Comparison of ENCODE assay signal across 28 mouse cellular contexts in genomic region chr11:73315961-73316360, GRCm38 (mm10). TPM values are rescaled to one million over a fixed set of nuclear protein-coding genes. Genes with fewer than 3 reads are reported as not detected.
DNase-seq lines count a peak whose midpoint lies in the region; TF ChIP-seq lines count a peak whose summit lies in the region.
"Had no signal": no experiment of that assay in that cellular context is flagged by ENCODE, and none has a peak within 500 bp of the region (broad histone marks: within the 10 kb centered on the region; RNA-seq: fewer than 3 reads in every experiment).

No protein-coding gene starts in this region.

- H3K27ac ChIP-seq in ES-Bruce4 (ENCODE audit: insufficient read depth, low read length), result no peak overlapping the region
- H3K27ac ChIP-seq: embryonic facial prominence, embryonic 10.5 days; embryonic facial prominence, embryonic 12.5 days; forebrain, embryonic 13.5 days had no signal

- H3K4me1 ChIP-seq in ES-Bruce4 (ENCODE audit: control insufficient read depth, insufficient read depth, low read length), result peaks cover 6% of the 10 kb centered on the region
- H3K4me1 ChIP-seq: embryonic facial prominence, embryonic 10.5 days; embryonic facial prominence, embryonic 12.5 days; forebrain, embryonic 13.5 days had no signal

- TF ChIP-seq CTCF in C2C12 (IDR thresholded peaks at IDR 0.05; ENCODE audit: control insufficient read depth, insufficient read depth, insufficient read length), result no peak
- TF ChIP-seq CTCF in ES-Bruce4 (IDR thresholded peaks at IDR 0.05; ENCODE audit: low read depth, low read length), result no peak

- H3K9ac ChIP-seq in ES-Bruce4 (ENCODE audit: low read depth, poor library complexity, severe bottlenecking), result no peak overlapping the region
- H3K9ac ChIP-seq: embryonic facial prominence, embryonic 12.5 days; forebrain, embryonic 13.5 days had no signal

- no peak overlapping the region for H3K4me3 ChIP-seq in C2C12 (ENCODE audit: insufficient read depth, poor library complexity, severe bottlenecking)
- H3K4me3 ChIP-seq in ES-Bruce4 (ENCODE audit: low read depth, low read length), result no peak overlapping the region
- H3K4me3 ChIP-seq: embryonic facial prominence, embryonic 10.5 days; embryonic facial prominence, embryonic 12.5 days; forebrain, embryonic 13.5 days had no signal

- no peaks in the 10 kb centered on the region for H3K79me3 ChIP-seq in C2C12 (ENCODE audit: low read depth)

- H3ac ChIP-seq in C2C12 (ENCODE audit: control insufficient read depth, insufficient read length, low read depth), result no peak overlapping the region

- H3K79me2 ChIP-seq in C2C12 (ENCODE audit: control insufficient read depth, insufficient read depth), result no peaks in the 10 kb centered on the region

- peaks cover 2% of the 10 kb centered on the region; the same call in 1 of the 2 replicates for H3K9me3 ChIP-seq in ES-Bruce4 (replicated peaks; ENCODE audit: control insufficient read depth, insufficient read depth, low read length, poor library complexity, severe bottlenecking)
- H3K9me3 ChIP-seq: embryonic facial prominence, embryonic 10.5 days; embryonic facial prominence, embryonic 12.5 days; forebrain, embryonic 13.5 days had no signal

- peak; percentile 82 for TF ChIP-seq EP300 in ES-Bruce4 (IDR thresholded peaks at IDR 0.05; ENCODE audit: insufficient read depth, low read depth, low read length)

- peak; percentile 57 for DNase-seq in R1 (ENCODE audit: low read depth, low spot score)
- no peak for DNase-seq in layer of hippocampus, postnatal 25 days (ENCODE audit: extremely low spot score in 1 of 2, low spot score in 1 of 2)
- DNase-seq in right cerebral cortex, postnatal 4 days, result no peak
- DNase-seq in urinary bladder, postnatal 4 days (ENCODE audit: low spot score in 2 of 2), result no peak
- DNase-seq: adrenal gland, adult 8-10 months; adrenal gland, postnatal 14 days; adrenal gland, postnatal 36 days; cerebellum, adult 11-12 months; cerebellum, adult 2 months; cerebellum, adult 9-10 months; cerebellum, postnatal 10 days; cerebellum, postnatal 25 days had no signal

- H3K27me3 ChIP-seq in C2C12 (ENCODE audit: control insufficient read depth, insufficient read depth, insufficient read length) (no peaks in the 10 kb centered on the region), ES-Bruce4 (ENCODE audit: control insufficient read depth, insufficient read depth, low read length, poor library complexity, severe bottlenecking) (no peaks in the 10 kb centered on the region)
- H3K27me3 ChIP-seq: embryonic facial prominence, embryonic 12.5 days; forebrain, embryonic 13.5 days had no signal

- H3K36me3 ChIP-seq in C2C12 (ENCODE audit: control insufficient read depth, insufficient read depth), result no peaks in the 10 kb centered on the region
- H3K36me3 ChIP-seq in ES-Bruce4 (ENCODE audit: control insufficient read depth, insufficient read depth, low read length, poor library complexity, severe bottlenecking), result no peaks in the 10 kb centered on the region
- H3K36me3 ChIP-seq: embryonic facial prominence, embryonic 10.5 days; embryonic facial prominence, embryonic 12.5 days; G1E had no signal

- TF ChIP-seq POLR2A in ES-Bruce4 (IDR thresholded peaks at IDR 0.05; ENCODE audit: insufficient read depth, low read length), result no peak

TF ChIP-seq in C2C12, 6 proteins besides CTCF, POLR2A, EP300 and RAD21:
- TF ChIP-seq MYOD1 (IDR thresholded peaks at IDR 0.05; ENCODE audit: control insufficient read depth, insufficient read length, low read depth) (peak; percentile 21), MAX (IDR thresholded peaks at IDR 0.05) (no peak)

RNA-seq across cellular contexts. Expression of gene Aspa, which starts 13.4 kb away (rescaled TPM):
- 0.60 TPM for polyA plus RNA-seq in C2C12 (2012; fragmentation: generic; extraction: Trizol)
- polyA plus RNA-seq in ES-Bruce4 (2011; ENCODE audit: insufficient read depth, insufficient read length, low read depth, missing spikeins), result 2.1 and 3.7 TPM in 2 replicates
- 10 to 100 TPM; 11.7 to 14.6 TPM for total RNA-seq in layer of hippocampus, postnatal 25 days (2021)
- total RNA-seq: CH12.LX had no signal
- polyA plus RNA-seq: forebrain, embryonic 13.5 days; G1E had no signal

RNA-seq across cellular contexts. Expression of gene Gm49340, which starts 13.6 kb away (rescaled TPM):
- polyA plus RNA-seq in C2C12 (2012; fragmentation: generic; extraction: Trizol), result not detected
- polyA plus RNA-seq in ES-Bruce4 (2011; ENCODE audit: insufficient read depth, insufficient read length, low read depth, missing spikeins), result not detected in 2 replicates
- not detected for total RNA-seq in layer of hippocampus, postnatal 25 days (2021)
- total RNA-seq: adrenal gland, adult 18-20 months; adrenal gland, adult 8-10 months; adrenal gland, postnatal 14 days; adrenal gland, postnatal 36 days; CH12.LX; G1E had no signal
- polyA plus RNA-seq: activated CD4-positive, CD25-positive, alpha-beta regulatory T cell, adult 4 months; CD4-positive, CD25-positive, alpha-beta regulatory T cell, adult 4 months; cerebellum, adult 2 months; cortical plate, adult 2 months; embryonic facial prominence, embryonic 10.5 days; embryonic facial prominence, embryonic 12.5 days; embryonic facial prominence, embryonic 14.5 days; forebrain, embryonic 11.5 days; forebrain, embryonic 13.5 days; forebrain, embryonic 16.5 days; frontal cortex, adult 2 months; G1E; Patski had no signal

RNA-seq across cellular contexts. Expression of gene Spata22, which starts 13.6 kb away (rescaled TPM):
- polyA plus RNA-seq in C2C12 (2012; fragmentation: generic; extraction: Trizol) (not detected), ES-Bruce4 (2011; ENCODE audit: insufficient read depth, insufficient read length, low read depth, missing spikeins) (2.2 and 3.0 TPM in 2 replicates)
- not detected for total RNA-seq in layer of hippocampus, postnatal 25 days (2021)
- total RNA-seq: CH12.LX, G1E had no signal
- polyA plus RNA-seq: activated CD4-positive, CD25-positive, alpha-beta regulatory T cell, adult 4 months; CD4-positive, CD25-positive, alpha-beta regulatory T cell, adult 4 months; embryonic facial prominence, embryonic 10.5 days; embryonic facial prominence, embryonic 12.5 days; embryonic facial prominence, embryonic 14.5 days; forebrain, embryonic 11.5 days; forebrain, embryonic 13.5 days; forebrain, embryonic 16.5 days; G1E had no signal

RNA-seq across cellular contexts. Expression of gene Olfr20, which starts 34.6 kb away (rescaled TPM):
- polyA plus RNA-seq in C2C12 (2012; fragmentation: generic; extraction: Trizol) (not detected), ES-Bruce4 (2011; ENCODE audit: insufficient read depth, insufficient read length, low read depth, missing spikeins) (not detected in 2 replicates)
- total RNA-seq in layer of hippocampus, postnatal 25 days (2021), result not detected
- total RNA-seq: adrenal gland, adult 18-20 months; adrenal gland, adult 8-10 months; adrenal gland, postnatal 14 days; CH12.LX had no signal
- polyA plus RNA-seq: activated CD4-positive, CD25-positive, alpha-beta regulatory T cell, adult 4 months; CD4-positive, CD25-positive, alpha-beta regulatory T cell, adult 4 months; cerebellum, adult 2 months; cortical plate, adult 2 months; embryonic facial prominence, embryonic 10.5 days; embryonic facial prominence, embryonic 12.5 days; embryonic facial prominence, embryonic 14.5 days; forebrain, embryonic 11.5 days; forebrain, embryonic 13.5 days; forebrain, embryonic 16.5 days; G1E; Patski had no signal

RNA-seq across cellular contexts. Expression of gene Trpv3, which starts 48.8 kb away (rescaled TPM):
- polyA plus RNA-seq in C2C12 (2012; fragmentation: generic; extraction: Trizol) (under 0.01 TPM), ES-Bruce4 (2011; ENCODE audit: insufficient read depth, insufficient read length, low read depth, missing spikeins) (0.11 TPM in 1 of 2 replicates, not detected in the other)
- under 1 TPM; 0.34 to 0.40 TPM for total RNA-seq in layer of hippocampus, postnatal 25 days (2021)
- total RNA-seq: CH12.LX had no signal
- polyA plus RNA-seq: embryonic facial prominence, embryonic 10.5 days; forebrain, embryonic 11.5 days; forebrain, embryonic 16.5 days; G1E had no signal
